Mouse (Mus musculus) midbrain, embryonic 10.5 days (tissue): ENCODE measurements at regions not wholly inside any gene's neighbourhood (a gene's known extent, or its start where the extent isn't known, plus 50 kb on each side); places are given as distances from the start of the nearest gene placed in this dataset.

Experiments used
- DNase-seq: peaks from one replicate; pipeline ENCODE4 v3.0.0-alpha.2; 2017; ENCODE audit warnings: low spot score
- H3K27ac ChIP-seq: fragments of 300-500 bp; sonication (generic); replicated peaks from 2 replicates; pipeline ENCODE4 v1.5.1; 2016; ENCODE audit warnings: mild to moderate bottlenecking
- H3K27me3 ChIP-seq: fragments of 300-500 bp; sonication (generic); 2 replicates; pipeline ENCODE4 v1.6.1; 2016; ENCODE audit warnings: low read depth, mild to moderate bottlenecking; ENCODE audit not compliant: poor library complexity, severe bottlenecking
- H3K36me3 ChIP-seq: fragments of 300-500 bp; sonication (generic); 2 replicates; pipeline ENCODE4 v1.6.1; 2016; ENCODE audit warnings: mild to moderate bottlenecking, moderate library complexity
- H3K4me1 ChIP-seq: fragments of 300-500 bp; sonication (generic); 2 replicates; pipeline ENCODE4 v1.6.1; 2016
- H3K4me3 ChIP-seq: fragments of 300-500 bp; sonication (generic); 2 replicates; pipeline ENCODE4 v1.5.1; 2016; ENCODE audit warnings: mild to moderate bottlenecking, moderate library complexity
- H3K9me3 ChIP-seq: fragments of 300-500 bp; sonication (generic); replicated peaks from 2 replicates; pipeline ENCODE4 v1.6.1; 2016; ENCODE audit warnings: mild to moderate bottlenecking
- WGBS: fragments of 180-500 bp; shearing (Covaris S2); methylation state at CpG from one replicate; pipeline ENCODE4 v1.1.7; 2016; 5-methylcytosine and 5-hydroxymethylcytosine counted together

- no peak for DNase-seq
- Histone ChIP-seq H3K27me3 (no peaks in the 10 kb centered on the region), H3K4me1 (peaks cover 4% of the 10 kb centered on the region; the same call in 1 of the 2 replicates), H3K4me3 (no peak overlapping the region), H3K9me3 (peaks cover 5% of the 10 kb centered on the region; the same call in 1 of the 2 replicates), H3K36me3 (no peaks in the 10 kb centered on the region), H3K27ac (no peak overlapping the region)
- 89% methylated on average over 3 of the region's 3 CpGs for WGBS
Measured at GRCm38 (mm10) chr17:79504209-79504608, 107.5 kb upstream of the Rmdn2 start.

GRCm38 (mm10) chr17:79505565-79505964 is 106.1 kb upstream of the Rmdn2 start:
- DNase-seq: no peak
- H3K36me3 ChIP-seq: no peaks in the 10 kb centered on the region
- WGBS: 90% methylated on average over 1 of the region's 1 CpGs
- no peak overlapping the region for H3K4me3 ChIP-seq
- no peaks in the 10 kb centered on the region for H3K9me3 ChIP-seq
- peaks cover 4% of the 10 kb centered on the region; the same call in 1 of the 2 replicates for H3K4me1 ChIP-seq
- no peaks in the 10 kb centered on the region for H3K27me3 ChIP-seq
- no peak overlapping the region for H3K27ac ChIP-seq

GRCm38 (mm10) chr17:79509281-79509680 is 102.4 kb upstream of the Rmdn2 start:
- H3K4me1 ChIP-seq: peaks cover 6% of the 10 kb centered on the region; the same call in 1 of the 2 replicates
- no peak overlapping the region for H3K27ac ChIP-seq
- DNase-seq: no peak
- no peak overlapping the region for H3K4me3 ChIP-seq
- H3K27me3 ChIP-seq: no peaks in the 10 kb centered on the region
- WGBS: 91% methylated on average over 8 of the region's 8 CpGs
- no peaks in the 10 kb centered on the region for H3K36me3 ChIP-seq
- no peaks in the 10 kb centered on the region for H3K9me3 ChIP-seq

- H3K36me3 ChIP-seq: no peaks in the 10 kb centered on the region
- peaks cover 6% of the 10 kb centered on the region; the same call in 1 of the 2 replicates for H3K4me1 ChIP-seq
- no peak overlapping the region for H3K4me3 ChIP-seq
- H3K9me3 ChIP-seq: no peaks in the 10 kb centered on the region
- H3K27me3 ChIP-seq: no peaks in the 10 kb centered on the region
- DNase-seq: no peak
- 89% methylated on average over 11 of the region's 11 CpGs for WGBS
- no peak overlapping the region for H3K27ac ChIP-seq
Measured at GRCm38 (mm10) chr17:79509957-79510710, 101.5 kb upstream of the Rmdn2 start.

DNA sequence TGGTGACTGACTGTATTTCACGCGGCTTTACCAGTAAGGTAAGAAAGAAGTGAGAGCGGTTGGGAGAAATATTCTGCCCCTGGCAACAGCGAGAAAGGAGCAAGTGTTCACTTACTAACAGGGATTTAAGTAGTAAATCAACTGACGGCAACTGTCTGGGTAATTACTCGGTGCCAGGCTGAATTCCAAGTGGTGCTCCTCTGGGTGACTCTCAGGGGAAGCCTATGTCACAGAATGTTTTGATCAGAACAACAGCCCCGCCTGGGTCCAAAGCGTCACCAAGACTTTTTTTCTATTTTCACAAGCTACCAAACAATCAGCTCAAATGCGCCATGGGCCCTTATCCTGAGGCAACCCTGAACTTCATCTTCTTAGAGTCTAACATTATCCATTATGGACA is 100.4 kb upstream of the Rmdn2 start:
- Histone ChIP-seq H3K4me3 (no peak overlapping the region), H3K27ac (no peak overlapping the region), H3K27me3 (no peaks in the 10 kb centered on the region), H3K9me3 (no peaks in the 10 kb centered on the region), H3K4me1 (peaks cover 6% of the 10 kb centered on the region; the same call in 1 of the 2 replicates), H3K36me3 (no peaks in the 10 kb centered on the region)
- WGBS: 90% methylated on average over 9 of the region's 9 CpGs
- no peak for DNase-seq

DNA sequence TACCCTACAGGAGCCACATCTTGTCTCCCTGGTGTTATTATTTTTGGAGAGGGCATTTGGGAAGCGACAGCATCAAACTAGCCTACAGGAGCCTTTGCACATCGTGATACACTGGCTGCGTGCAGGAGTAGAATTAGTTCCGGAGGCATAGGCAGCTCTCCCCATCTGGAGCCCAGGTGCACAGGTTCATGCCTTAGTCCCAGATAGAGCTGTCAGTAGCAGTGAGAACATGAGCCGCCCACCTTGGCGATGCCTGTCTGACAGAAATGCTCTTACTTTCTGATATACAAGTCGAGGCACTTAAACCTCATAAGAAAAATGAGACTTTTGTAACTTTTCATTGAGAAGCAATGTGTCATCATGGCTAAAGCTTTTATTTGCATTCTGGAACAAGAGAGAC is 97.6 kb upstream of the Rmdn2 start:
- Histone ChIP-seq H3K4me1 (peaks cover 6% of the 10 kb centered on the region; the same call in 1 of the 2 replicates), H3K27me3 (no peaks in the 10 kb centered on the region), H3K9me3 (no peaks in the 10 kb centered on the region), H3K4me3 (no peak overlapping the region), H3K27ac (no peak overlapping the region), H3K36me3 (no peaks in the 10 kb centered on the region)
- 86% methylated on average over 7 of the region's 7 CpGs for WGBS
- no peak for DNase-seq

DNA sequence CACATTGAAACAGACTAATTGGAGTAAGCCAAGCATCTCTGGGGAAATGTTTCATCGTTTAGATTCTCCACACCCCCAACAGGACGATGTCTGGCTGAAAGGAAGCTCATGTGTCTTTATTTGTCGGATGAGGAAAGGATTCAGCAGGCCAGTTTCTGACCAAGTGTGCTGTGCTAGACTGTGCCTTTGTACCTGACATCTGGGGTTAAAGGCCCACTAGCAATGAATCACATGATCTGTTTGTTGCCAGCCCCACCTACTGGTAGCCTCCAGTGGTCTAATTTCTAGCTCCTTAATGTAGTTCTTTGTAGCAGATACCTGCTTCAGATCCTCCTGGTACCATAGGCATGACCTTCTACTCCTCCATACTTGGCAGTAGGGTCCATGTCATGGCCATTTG is 93.5 kb upstream of the Rmdn2 start:
- Histone ChIP-seq H3K9me3 (no peaks in the 10 kb centered on the region), H3K27me3 (no peaks in the 10 kb centered on the region), H3K4me1 (peaks cover 6% of the 10 kb centered on the region; the same call in 1 of the 2 replicates), H3K27ac (no peak overlapping the region), H3K36me3 (no peaks in the 10 kb centered on the region), H3K4me3 (no peak overlapping the region)
- no peak for DNase-seq
- 75% methylated on average over 3 of the region's 3 CpGs for WGBS

DNA sequence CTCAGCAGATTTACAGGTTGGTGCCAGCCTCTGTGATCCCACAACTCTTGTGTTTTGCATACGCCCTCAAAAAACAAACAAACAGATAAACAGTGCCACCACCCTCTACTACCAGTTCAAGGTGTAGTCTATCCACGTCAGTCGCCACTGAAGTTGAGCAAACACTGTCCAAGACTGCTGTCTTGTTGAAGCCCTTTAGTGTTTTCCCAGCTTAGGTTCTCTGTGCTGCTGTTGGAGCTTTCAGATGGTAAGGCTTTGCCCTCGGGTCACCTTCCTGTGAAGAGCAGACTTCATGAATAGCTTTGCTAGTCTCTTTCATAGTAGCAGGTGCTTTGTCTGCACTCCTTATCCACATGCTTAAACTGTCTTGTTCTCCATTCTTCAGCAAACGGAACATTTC is 93.0 kb upstream of the Rmdn2 start:
- DNase-seq: no peak
- H3K36me3 ChIP-seq: no peaks in the 10 kb centered on the region
- H3K27ac ChIP-seq: no peak overlapping the region
- no peak overlapping the region for H3K4me3 ChIP-seq
- H3K4me1 ChIP-seq: peaks cover 2% of the 10 kb centered on the region; the same call in 1 of the 2 replicates
- no peaks in the 10 kb centered on the region for H3K27me3 ChIP-seq
- 83% methylated on average over 5 of the region's 5 CpGs for WGBS
- H3K9me3 ChIP-seq: no peaks in the 10 kb centered on the region

- no peak overlapping the region for H3K4me3 ChIP-seq
- no peaks in the 10 kb centered on the region for H3K4me1 ChIP-seq
- no peaks in the 10 kb centered on the region for H3K27me3 ChIP-seq
- DNase-seq: no peak
- 86% methylated on average over 4 of the region's 4 CpGs for WGBS
- H3K9me3 ChIP-seq: no peaks in the 10 kb centered on the region
- H3K27ac ChIP-seq: no peak overlapping the region
- H3K36me3 ChIP-seq: no peaks in the 10 kb centered on the region
Measured at GRCm38 (mm10) chr17:79519356-79519755, 92.3 kb upstream of the Rmdn2 start.

GRCm38 (mm10) chr17:79520283-79520682 is 91.4 kb upstream of the Rmdn2 start:
- H3K27me3 ChIP-seq: no peaks in the 10 kb centered on the region
- no peaks in the 10 kb centered on the region for H3K4me1 ChIP-seq
- no peak for DNase-seq
- H3K9me3 ChIP-seq: no peaks in the 10 kb centered on the region
- no peaks in the 10 kb centered on the region for H3K36me3 ChIP-seq
- no peak overlapping the region for H3K4me3 ChIP-seq
- no peak overlapping the region for H3K27ac ChIP-seq
- WGBS: 91% methylated on average over 5 of the region's 5 CpGs

DNA sequence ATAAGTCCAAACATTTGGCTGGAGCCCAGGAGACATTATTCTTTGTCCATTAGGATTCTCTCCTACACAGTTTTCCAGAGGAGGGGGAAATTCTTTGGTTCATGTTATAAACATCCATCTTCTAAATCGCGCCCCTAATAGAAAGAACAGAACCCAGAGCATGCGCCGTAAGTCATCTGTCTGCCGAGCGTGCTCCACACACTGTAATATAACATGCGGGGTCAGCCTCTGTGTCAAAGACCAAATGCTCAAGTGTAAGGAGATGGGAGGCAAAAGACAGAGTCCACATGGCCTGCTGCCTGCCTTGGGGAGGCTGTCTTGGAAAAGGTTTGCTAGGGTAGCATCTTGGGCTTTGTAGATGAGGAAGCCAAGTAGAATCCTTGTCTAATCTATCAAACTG is 90.0 kb upstream of the Rmdn2 start:
- 97% methylated on average over 7 of the region's 7 CpGs for WGBS

GRCm38 (mm10) chr17:79523230-79523629 is 88.4 kb upstream of the Rmdn2 start:
- Histone ChIP-seq H3K4me3 (no peak overlapping the region), H3K9me3 (no peaks in the 10 kb centered on the region), H3K4me1 (no peaks in the 10 kb centered on the region), H3K36me3 (no peaks in the 10 kb centered on the region), H3K27me3 (no peaks in the 10 kb centered on the region), H3K27ac (no peak overlapping the region)
- no peak for DNase-seq
- 91% methylated on average over 3 of the region's 3 CpGs for WGBS

More for the DNA sequence above, 90.0 kb upstream of the Rmdn2 start:
- H3K27me3 ChIP-seq: no peaks in the 10 kb centered on the region
- no peaks in the 10 kb centered on the region for H3K36me3 ChIP-seq
- H3K27ac ChIP-seq: no peak overlapping the region
- no peaks in the 10 kb centered on the region for H3K4me1 ChIP-seq
- DNase-seq: no peak
- H3K9me3 ChIP-seq: no peaks in the 10 kb centered on the region
- no peak overlapping the region for H3K4me3 ChIP-seq

DNA sequence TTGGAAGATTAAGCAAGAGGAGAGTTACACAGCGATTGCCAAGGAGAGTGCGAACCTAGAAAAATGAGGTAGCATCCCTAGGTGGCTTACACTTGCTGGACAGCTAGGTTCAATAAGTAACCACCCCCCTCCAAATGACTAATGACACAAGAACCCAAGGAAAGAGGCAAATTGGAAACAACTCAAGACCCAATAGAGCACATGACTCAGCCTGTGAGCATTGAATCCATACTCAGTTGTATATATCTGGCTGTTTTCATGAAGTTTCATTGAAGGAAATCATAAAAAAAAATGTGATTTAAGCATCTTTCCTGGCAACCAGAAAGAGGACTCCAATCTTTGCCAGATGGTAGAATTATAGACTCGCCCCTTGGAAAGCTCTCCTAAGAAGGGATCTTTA is 84.3 kb upstream of the Rmdn2 start:
- DNase-seq: no peak

More for the DNA sequence above, 84.3 kb upstream of the Rmdn2 start:
- no peaks in the 10 kb centered on the region for H3K27me3 ChIP-seq
- no peak overlapping the region for H3K4me3 ChIP-seq
- H3K9me3 ChIP-seq: no peaks in the 10 kb centered on the region
- no peaks in the 10 kb centered on the region for H3K4me1 ChIP-seq
- no peaks in the 10 kb centered on the region for H3K36me3 ChIP-seq
- H3K27ac ChIP-seq: no peak overlapping the region
- WGBS: 89% methylated on average over 3 of the region's 3 CpGs
